Mouse (Mus musculus): Measurements from ENCODE around the gene Zdhhc18.
"Not testable (repeated sequence)": the region's sequence is repeated elsewhere in the genome, so short reads cannot be mapped to it uniquely, and the experiment has no call there.

The Zdhhc18 gene

GRCm38 (mm10) chr4:133662945-133663344 lies 13.0 kb upstream of the Zdhhc18 start:
- DNase-seq, result no peak

GRCm38 (mm10) chr4:133662421-133662820 lies 12.5 kb upstream of the Zdhhc18 start:
- DNase-seq, result no peak

GRCm38 (mm10) chr4:133660193-133661155 lies 10.5 kb upstream of the Zdhhc18 start:
- DNase-seq, result peak; percentile 88 to 94

GRCm38 (mm10) chr4:133659497-133660192 lies 9.7 kb upstream of the Zdhhc18 start:
- peak; percentile 80 to 86 for DNase-seq

GRCm38 (mm10) chr4:133658729-133659128 lies 8.8 kb upstream of the Zdhhc18 start:
- no peak for DNase-seq

- no peak for DNase-seq
These were observed 8.0 kb upstream of the Zdhhc18 start for GRCm38 (mm10) chr4:133657829-133658458.

- DNase-seq, result no peak
These were observed 7.0 kb upstream of the Zdhhc18 start for GRCm38 (mm10) chr4:133656997-133657396.

GRCm38 (mm10) chr4:133656294-133656693 lies 6.3 kb upstream of the Zdhhc18 start:
- no peak for DNase-seq

GRCm38 (mm10) chr4:133654070-133654469 lies 4.1 kb upstream of the Zdhhc18 start:
- not testable (repeated sequence) for DNase-seq

- DNase-seq, result no peak
These were observed 2.8 kb upstream of the Zdhhc18 start for GRCm38 (mm10) chr4:133652746-133653145.

- no peak for DNase-seq
These were observed 2.0 kb upstream of the Zdhhc18 start for GRCm38 (mm10) chr4:133651986-133652385.

- DNase-seq, result no peak
These were observed 1.5 kb upstream of the Zdhhc18 start for GRCm38 (mm10) chr4:133651445-133651844.

GRCm38 (mm10) chr4:133649464-133649863 lies 490 bp downstream of the Zdhhc18 start:
- DNase-seq, result not testable (repeated sequence)

- DNase-seq, result no peak
These were observed 4.3 kb downstream of the Zdhhc18 start for GRCm38 (mm10) chr4:133645680-133646079.

- no peak for DNase-seq
These were observed 4.8 kb downstream of the Zdhhc18 start for GRCm38 (mm10) chr4:133645195-133645594.

- no peak for DNase-seq
These were observed 15.9 kb downstream of the Zdhhc18 start for GRCm38 (mm10) chr4:133634043-133634410.

GRCm38 (mm10) chr4:133633332-133634042 lies 16.5 kb downstream of the Zdhhc18 start:
- DNase-seq, result peak; percentile 94 to 96

- peak in 1 of 2 experiments; percentile 53 for DNase-seq
These were observed 17.2 kb downstream of the Zdhhc18 start for GRCm38 (mm10) chr4:133632483-133633327.

GRCm38 (mm10) chr4:133631769-133632411 lies 18.1 kb downstream of the Zdhhc18 start:
- DNase-seq, result no peak

- DNase-seq, result peak in 1 of 2 experiments; percentile 47
These were observed 18.7 kb downstream of the Zdhhc18 start for GRCm38 (mm10) chr4:133631071-133631768.

Measured in lung, postnatal 4 days (tissue).